In genomic region chr4:148168287-148168686, GRCm38 (mm10) we compare ENCODE assay signal across 10 mouse cellular contexts. TPM values are rescaled to one million over a fixed set of nuclear protein-coding genes. Genes with fewer than 3 reads are reported as not detected.
DNase-seq lines count a peak whose midpoint lies in the region; ATAC-seq and TF ChIP-seq lines count a peak whose summit lies in the region.
"Had no signal": no experiment of that assay in that cellular context is flagged by ENCODE, and none has a peak within 500 bp of the region (broad histone marks: within the 10 kb centered on the region; RNA-seq: fewer than 3 reads in every experiment).

No protein-coding gene starts in this region.

- H3K9ac ChIP-seq in liver, postnatal 0 days (replicated peaks) = no peak overlapping the region
- H3K9ac ChIP-seq: heart, embryonic 15.5 days; neural tube, embryonic 13.5 days had no signal

- ATAC-seq in liver, postnatal 0 days = no peak

- H3K4me2 ChIP-seq in liver, postnatal 0 days (ENCODE audit: low read depth, low read length) = no peak overlapping the region
- H3K4me2 ChIP-seq: heart, embryonic 15.5 days; neural tube, embryonic 13.5 days had no signal

- H3K36me3 ChIP-seq in liver, postnatal 0 days (replicated peaks; ENCODE audit: insufficient read depth, low read length) = no peaks in the 10 kb centered on the region
- H3K36me3 ChIP-seq: heart, embryonic 15.5 days; neural tube, embryonic 13.5 days had no signal

- H3K27me3 ChIP-seq in liver, postnatal 0 days (ENCODE audit: insufficient read depth, low read length) = peaks cover 76% of the 10 kb centered on the region

- no peak overlapping the region for H3K27ac ChIP-seq in liver, postnatal 0 days (ENCODE audit: low read depth)
- H3K27ac ChIP-seq: heart, embryonic 15.5 days; neural tube, embryonic 13.5 days had no signal

- WGBS in liver, postnatal 0 days (ENCODE audit: insufficient replicate concordance) = 12% methylated on average over 7 of the region's 7 CpGs

- H3K4me1 ChIP-seq in liver, postnatal 0 days (ENCODE audit: insufficient read depth) = peaks cover 2% of the 10 kb centered on the region; the same call in 1 of the 2 replicates

- peak; percentile 85 for TF ChIP-seq CTCF in liver, postnatal 0 days (IDR thresholded peaks at IDR 0.05; ENCODE audit: low read depth)

- no peak overlapping the region for H3K4me3 ChIP-seq in liver, postnatal 0 days (ENCODE audit: low read depth, low read length)
- H3K4me3 ChIP-seq: heart, embryonic 15.5 days; neural tube, embryonic 13.5 days had no signal

- no peak for TF ChIP-seq EP300 in liver, postnatal 0 days (IDR thresholded peaks at IDR 0.05; ENCODE audit: low read depth)

- H3K9me3 ChIP-seq in liver, postnatal 0 days (ENCODE audit: low read length) = no peaks in the 10 kb centered on the region
- H3K9me3 ChIP-seq: heart, embryonic 15.5 days; neural tube, embryonic 13.5 days had no signal

- peak; percentile 52 for DNase-seq in adrenal gland, adult 2 months
- no peak for DNase-seq in adrenal gland, postnatal 4 days (ENCODE audit: low spot score in 2 of 2)
- peak; percentile 59 to 71 for DNase-seq in left cerebral cortex, adult 18-20 months (ENCODE audit: low spot score in 2 of 2)
- no peak for DNase-seq in left cerebral cortex, adult 9 months (ENCODE audit: low spot score in 2 of 2)
- DNase-seq in NIH3T3 (ENCODE audit: low read depth) = peak; percentile 67
- DNase-seq in embryo, embryonic 10.5 days (ENCODE audit: low spot score) = peak; percentile 85
- peak; percentile 72 for DNase-seq in liver, postnatal 0 days
- DNase-seq in spleen, postnatal 14 days (ENCODE audit: low spot score in 2 of 2) = peak; percentile 30 to 54

RNA-seq across cellular contexts. Expression of gene Fbxo2, which starts 7.9 kb away (rescaled TPM):
- total RNA-seq in adrenal gland, adult 2 months (2021) = 1 to 10 TPM; 3.6 to 9.5 TPM
- polyA plus RNA-seq in adrenal gland, adult 2 months (2012; rRNA removed) = 2.5 and 5.9 TPM in 2 replicates
- total RNA-seq in adrenal gland, postnatal 4 days (2021) = 1 to 10 TPM; 2.7 to 2.8 TPM
- total RNA-seq in left cerebral cortex, adult 18-20 months (2021) = 100 to 1,000 TPM; 118 to 126 TPM
- 0.19 TPM in 1 of 2 replicates, not detected in the other for polyA plus RNA-seq in liver, postnatal 0 days (2015; fragmentation: Nextera tagmentation; extraction: Ambion mirVana)

RNA-seq across cellular contexts. Expression of gene Fbxo44, which starts 8.0 kb away (rescaled TPM):
- total RNA-seq in adrenal gland, adult 2 months (2021) = 10 to 100 TPM; 11.4 to 16.3 TPM
- 20.4 and 26.5 TPM in 2 replicates for polyA plus RNA-seq in adrenal gland, adult 2 months (2012; rRNA removed)
- 10 to 100 TPM; 13.9 to 15.0 TPM for total RNA-seq in adrenal gland, postnatal 4 days (2021)
- total RNA-seq in left cerebral cortex, adult 18-20 months (2021) = 100 to 1,000 TPM; 137 to 157 TPM
- polyA plus RNA-seq in liver, postnatal 0 days (2015; fragmentation: Nextera tagmentation; extraction: Ambion mirVana) = 0.81 and 0.97 TPM in 2 replicates

RNA-seq across cellular contexts. Expression of gene Fbxo6, which starts 16.3 kb away (rescaled TPM):
- 10 to 100 TPM; 45.8 to 66.9 TPM for total RNA-seq in adrenal gland, adult 2 months (2021)
- 102 and 123 TPM in 2 replicates for polyA plus RNA-seq in adrenal gland, adult 2 months (2012; rRNA removed)
- total RNA-seq in adrenal gland, postnatal 4 days (2021) = 10 to 100 TPM; 28.2 to 32.8 TPM
- 10 to 100 TPM; 32.1 to 35.3 TPM for total RNA-seq in left cerebral cortex, adult 18-20 months (2021)
- polyA plus RNA-seq in liver, postnatal 0 days (2015; fragmentation: Nextera tagmentation; extraction: Ambion mirVana) = 30.1 and 32.0 TPM in 2 replicates

RNA-seq across cellular contexts. Expression of gene Draxin, which starts 37.8 kb away (rescaled TPM):
- under 1 TPM; 0.14 TPM for total RNA-seq in adrenal gland, adult 2 months (2021)
- polyA plus RNA-seq in adrenal gland, adult 2 months (2012; rRNA removed) = 0.07 and 0.12 TPM in 2 replicates
- total RNA-seq in adrenal gland, postnatal 4 days (2021) = 1 to 10 TPM in 1 of 2 experiments, under 1 TPM in 1; 0.42 to 1.0 TPM
- under 1 TPM; 0.19 to 0.21 TPM for total RNA-seq in left cerebral cortex, adult 18-20 months (2021)
- polyA plus RNA-seq in liver, postnatal 0 days (2015; fragmentation: Nextera tagmentation; extraction: Ambion mirVana) = 0.04 and 0.05 TPM in 2 replicates
- polyA plus RNA-seq: heart, embryonic 15.5 days had no signal

RNA-seq across cellular contexts. Expression of gene Mad2l2, which starts 38.1 kb away (rescaled TPM):
- 10 to 100 TPM; 23.4 to 27.3 TPM for total RNA-seq in adrenal gland, adult 2 months (2021)
- polyA plus RNA-seq in adrenal gland, adult 2 months (2012; rRNA removed) = 30.9 and 36.7 TPM in 2 replicates
- total RNA-seq in adrenal gland, postnatal 4 days (2021) = 10 to 100 TPM; 24.0 to 24.6 TPM
- 10 to 100 TPM; 10.7 to 17.5 TPM for total RNA-seq in left cerebral cortex, adult 18-20 months (2021)
- 16.9 and 18.8 TPM in 2 replicates for polyA plus RNA-seq in liver, postnatal 0 days (2015; fragmentation: Nextera tagmentation; extraction: Ambion mirVana)

Comparison
In these comparisons a context has a peak if more than half of its experiments do, and no peak if none do; other contexts are left out.
1. DNase-seq: peak in adrenal gland, adult 2 months (single experiment), left cerebral cortex, adult 18-20 months (2 of 2), NIH3T3 (single experiment), embryo, embryonic 10.5 days (single experiment), liver, postnatal 0 days (single experiment) and spleen, postnatal 14 days (2 of 2); none in adrenal gland, postnatal 4 days (0 of 2) and left cerebral cortex, adult 9 months (0 of 2).
2. RNA of gene Fbxo2, which starts 7.9 kb away (total RNA-seq): 118 to 126 TPM in left cerebral cortex, adult 18-20 months; 3.6 to 9.5 TPM in adrenal gland, adult 2 months and 2.7 to 2.8 TPM in adrenal gland, postnatal 4 days; every median in the first group is over 10 times any median in the second.
3. RNA of gene Fbxo44, which starts 8.0 kb away (total RNA-seq): 137 to 157 TPM in left cerebral cortex, adult 18-20 months; 11.4 to 16.3 TPM in adrenal gland, adult 2 months and 13.9 to 15.0 TPM in adrenal gland, postnatal 4 days; every median in the first group is over 4 times any median in the second.